Mouse (Mus musculus) central nervous system, embryonic 11.5 days (tissue): ENCODE data around the gene Gm5150. TPM values are rescaled to one million over a fixed set of nuclear protein-coding genes. Genes with fewer than 3 reads are reported as not detected.

Source experiments
- polyA plus RNA-seq: library from polyadenylated mRNA; depleted of rRNA; stranded (reverse); fragments of >200 nt; gene quantifications from 2 replicates; pipeline ENCODE4 v1.2.3, GENCODE M21; 2012; rRNA removed

Gm5150 gene
- 0.10 TPM in 1 of 2 replicates, not detected in the other for polyA plus RNA-seq

GRCm38 (mm10) chr3:16006215-16006614 lies at the start of gene Gm5150:
Gene Gm5150, minus strand, starts transcription at chr3:16006437.

Other genes with a start within 250 kb of the Gm5150 start
- not detected in 2 replicates for gene Sirpb1c, start 157.9 kb downstream of the Gm5150 start, polyA plus RNA-seq